Mouse (Mus musculus) neural tube, embryonic 13.5 days (tissue): ENCODE results near the gene Wdr62. TPM values are rescaled to one million over a fixed set of nuclear protein-coding genes. Genes with fewer than 3 reads are reported as not detected.
A peak's percentile ranks its signal among the peaks of the same experiment; 100 is the strongest.

Experiments used
- ATAC-seq: fragments of 200-750 bp; cut with Nextera tagmentation; 2 replicates; pipeline ENCODE4 v1.8.0; 2017; ENCODE audit warnings: low read depth, mild to moderate bottlenecking, moderate TSS enrichment, moderate library complexity
- H3K27ac ChIP-seq: fragments of 300-500 bp; sonication (generic); replicated peaks from 2 replicates; pipeline ENCODE4 v1.5.1; 2015; ENCODE audit warnings: moderate library complexity, mild to moderate bottlenecking, inconsistent platforms
- H3K27me3 ChIP-seq: fragments of 300-500 bp; sonication (generic); 2 replicates; pipeline ENCODE4 v1.6.1; 2015; ENCODE audit warnings: mild to moderate bottlenecking, inconsistent platforms
- H3K36me3 ChIP-seq: fragments of 300-500 bp; sonication (generic); 2 replicates; pipeline ENCODE4 v1.6.1; 2015; ENCODE audit warnings: mild to moderate bottlenecking, inconsistent platforms
- H3K4me1 ChIP-seq: fragments of 300-500 bp; sonication (generic); replicated peaks from 2 replicates; pipeline ENCODE4 v1.6.1; 2015; ENCODE audit warnings: inconsistent platforms
- H3K4me2 ChIP-seq: fragments of 300-500 bp; sonication (generic); 2 replicates; pipeline ENCODE4 v1.6.1; 2015; ENCODE audit warnings: inconsistent platforms, mild to moderate bottlenecking, moderate library complexity
- H3K4me3 ChIP-seq: fragments of 300-500 bp; sonication (generic); 2 replicates; pipeline ENCODE4 v1.5.1; 2015; ENCODE audit warnings: mild to moderate bottlenecking, inconsistent platforms
- H3K9ac ChIP-seq: fragments of 300-500 bp; sonication (generic); 2 replicates; pipeline ENCODE4 v1.6.1; 2015; ENCODE audit warnings: moderate library complexity, mild to moderate bottlenecking, inconsistent platforms
- H3K9me3 ChIP-seq: fragments of 300-500 bp; sonication (generic); 2 replicates; pipeline ENCODE4 v1.6.1; 2016; ENCODE audit warnings: inconsistent platforms
- WGBS: fragments of 180-500 bp; shearing (Covaris S2); methylation state at CpG from one replicate; pipeline ENCODE4 v1.1.7; 2015; 5-methylcytosine and 5-hydroxymethylcytosine counted together
- polyA plus RNA-seq: library from polyadenylated mRNA; unstranded; fragments of >200 nt; fragmentation: Nextera tagmentation; extraction: Ambion mirVana; gene quantifications from 2 replicates; pipeline ENCODE4 v1.2.1, GENCODE M21; 2015

Wdr62 gene
- polyA plus RNA-seq, 1 experiment from 2014 or later, result 4.0 TPM

- H3K9me3 ChIP-seq, result no peaks in the 10 kb centered on the region
- no peak overlapping the region for H3K4me2 ChIP-seq
- no peak for ATAC-seq
- no peak overlapping the region for H3K27ac ChIP-seq
- H3K4me3 ChIP-seq, result no peak overlapping the region
- H3K9ac ChIP-seq, result no peak overlapping the region
- H3K4me1 ChIP-seq, result peaks cover 23% of the 10 kb centered on the region
- H3K36me3 ChIP-seq, result peaks cover 25% of the 10 kb centered on the region
- WGBS, result 90% methylated on average over 8 of the region's 8 CpGs
- no peaks in the 10 kb centered on the region for H3K27me3 ChIP-seq
Measured at GRCm38 (mm10) chr7:30235091-30235490, 45.1 kb downstream of the Wdr62 start.

DNA sequence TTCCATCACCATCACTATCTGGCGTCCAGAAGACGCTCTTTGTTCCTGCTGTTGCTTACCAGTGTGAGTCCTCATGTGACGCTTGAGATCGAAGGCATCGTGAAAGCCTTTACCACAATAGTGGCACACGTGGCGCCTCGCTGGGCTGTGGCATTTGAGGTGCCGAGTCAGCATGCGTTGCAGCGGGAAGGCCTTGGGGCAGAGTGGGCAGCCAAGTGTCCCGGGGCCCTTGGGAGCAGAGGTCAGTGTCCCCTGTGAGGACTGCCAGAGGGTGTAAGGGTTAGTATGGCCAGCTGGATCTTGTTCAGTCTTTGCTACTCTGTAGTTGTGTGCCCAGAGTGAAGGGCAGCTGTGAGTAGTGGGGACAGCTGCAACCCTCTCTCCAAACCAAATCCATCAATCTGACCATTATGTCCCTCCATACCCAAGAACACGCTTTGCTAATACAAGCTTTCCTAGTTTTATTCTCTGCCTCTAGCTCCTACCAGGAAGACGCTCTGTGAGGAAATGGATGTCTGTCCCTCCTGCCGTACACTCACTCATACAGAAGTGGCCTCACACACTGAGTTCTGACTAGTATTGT lies 45.9 kb downstream of the Wdr62 start:
- no peak for ATAC-seq
- H3K4me2 ChIP-seq, result no peak overlapping the region
- H3K9me3 ChIP-seq, result no peaks in the 10 kb centered on the region
- H3K9ac ChIP-seq, result no peak overlapping the region
- 94% methylated on average over 15 of the region's 15 CpGs for WGBS
- peaks cover 23% of the 10 kb centered on the region for H3K4me1 ChIP-seq
- no peak overlapping the region for H3K27ac ChIP-seq
- H3K4me3 ChIP-seq, result no peak overlapping the region
- no peaks in the 10 kb centered on the region for H3K27me3 ChIP-seq
- peaks cover 30% of the 10 kb centered on the region for H3K36me3 ChIP-seq

DNA sequence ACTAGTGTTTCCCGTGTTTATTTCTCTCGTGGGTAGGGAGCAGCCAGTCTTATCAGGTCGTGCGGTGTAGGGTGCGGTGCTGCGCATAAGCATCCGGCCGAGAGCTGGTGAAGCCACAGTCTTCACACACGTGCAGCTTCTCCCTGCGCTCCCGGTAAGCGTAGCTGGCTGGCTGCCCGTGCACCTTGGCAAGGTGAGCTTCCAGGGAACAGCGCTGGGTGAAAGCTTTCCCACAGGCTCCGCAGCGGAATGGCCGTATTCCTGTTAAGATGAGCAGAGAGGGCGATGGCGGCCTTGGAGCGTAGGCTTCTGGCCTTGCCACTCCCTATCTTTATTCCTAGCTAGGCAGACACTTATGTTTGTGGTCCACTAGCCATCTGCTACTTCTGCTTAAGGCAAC lies 46.8 kb downstream of the Wdr62 start:
- no peaks in the 10 kb centered on the region for H3K9me3 ChIP-seq
- no peak for ATAC-seq
- H3K4me3 ChIP-seq, result peak overlapping the region; percentile 70
- H3K4me1 ChIP-seq, result peaks cover 23% of the 10 kb centered on the region
- H3K36me3 ChIP-seq, result peaks cover 37% of the 10 kb centered on the region
- H3K27ac ChIP-seq, result no peak overlapping the region
- H3K9ac ChIP-seq, result peak overlapping the region; percentile 80; the same call in 1 of the 2 replicates
- WGBS, result 90% methylated on average over 20 of the region's 20 CpGs
- H3K4me2 ChIP-seq, result peak overlapping the region; percentile 72
- no peaks in the 10 kb centered on the region for H3K27me3 ChIP-seq

- Histone ChIP-seq H3K4me2 (peak overlapping the region; percentile 72), H3K27ac (peak overlapping the region; percentile 97), H3K9ac (peak overlapping the region; percentile 80), H3K9me3 (no peaks in the 10 kb centered on the region), H3K27me3 (no peaks in the 10 kb centered on the region), H3K4me3 (peak overlapping the region; percentile 70), H3K36me3 (peaks cover 44% of the 10 kb centered on the region), H3K4me1 (peaks cover 23% of the 10 kb centered on the region)
- 6% methylated on average over 24 of the region's 24 CpGs for WGBS
- peak; percentile 13 for ATAC-seq
Measured at GRCm38 (mm10) chr7:30232631-30233148, 47.5 kb downstream of the Wdr62 start.

GRCm38 (mm10) chr7:30231669-30232454 lies 48.4 kb downstream of the Wdr62 start, which contains the start of the genes Polr2i and Tbcb:
Gene Polr2i (plus strand): TSS chr7:30231948.
Gene Tbcb (minus strand): TSS chr7:30232272.
- H3K4me3 ChIP-seq, result peak within 1 kb of the TSS; percentile 70
- H3K36me3 ChIP-seq, result peaks cover 52% of the 10 kb centered on the region
- peak within 1 kb of the TSS; percentile 72 for H3K4me2 ChIP-seq
- peaks cover 23% of the 10 kb centered on the region for H3K4me1 ChIP-seq
- peak within 1 kb of the TSS; percentile 80 for H3K9ac ChIP-seq
- ATAC-seq, result peak; percentile 94
- no peaks in the 10 kb centered on the region for H3K27me3 ChIP-seq
- whole genome bisulfite sequencing, result under 1% methylated on average over 67 of the region's 67 CpGs
- H3K9me3 ChIP-seq, result no peaks in the 10 kb centered on the region
- peak within 1 kb of the TSS; percentile 97 for H3K27ac ChIP-seq

- H3K27me3 ChIP-seq, result no peaks in the 10 kb centered on the region
- H3K4me3 ChIP-seq, result peak overlapping the region; percentile 70
- peaks cover 58% of the 10 kb centered on the region for H3K36me3 ChIP-seq
- peaks cover 23% of the 10 kb centered on the region for H3K4me1 ChIP-seq
- H3K27ac ChIP-seq, result peak overlapping the region; percentile 97
- ATAC-seq, result peak; percentile 44; the same call in 1 of the 2 replicates
- peak overlapping the region; percentile 80 for H3K9ac ChIP-seq
- H3K4me2 ChIP-seq, result peak overlapping the region; percentile 71
- no peaks in the 10 kb centered on the region for H3K9me3 ChIP-seq
- 0% methylated on average over 16 of the region's 16 CpGs for WGBS
Measured at GRCm38 (mm10) chr7:30231328-30231668, 48.9 kb downstream of the Wdr62 start.

GRCm38 (mm10) chr7:30224206-30224605 lies 56.0 kb downstream of the Wdr62 start:
- Histone ChIP-seq H3K4me3 (no peak overlapping the region), H3K27me3 (no peaks in the 10 kb centered on the region), H3K9ac (no peak overlapping the region), H3K4me1 (peaks cover 9% of the 10 kb centered on the region), H3K27ac (no peak overlapping the region), H3K4me2 (no peak overlapping the region), H3K36me3 (peaks cover 66% of the 10 kb centered on the region), H3K9me3 (no peaks in the 10 kb centered on the region)
- ATAC-seq, result no peak
- WGBS, result 94% methylated on average over 12 of the region's 12 CpGs

- WGBS, result 95% methylated on average over 5 of the region's 5 CpGs
- Histone ChIP-seq H3K4me1 (peaks cover 12% of the 10 kb centered on the region), H3K4me3 (no peak overlapping the region), H3K4me2 (no peak overlapping the region), H3K9ac (no peak overlapping the region), H3K36me3 (peaks cover 48% of the 10 kb centered on the region), H3K27ac (no peak overlapping the region), H3K9me3 (no peaks in the 10 kb centered on the region), H3K27me3 (no peaks in the 10 kb centered on the region)
- ATAC-seq, result no peak
Measured at GRCm38 (mm10) chr7:30222205-30222604, 58.0 kb downstream of the Wdr62 start.

DNA sequence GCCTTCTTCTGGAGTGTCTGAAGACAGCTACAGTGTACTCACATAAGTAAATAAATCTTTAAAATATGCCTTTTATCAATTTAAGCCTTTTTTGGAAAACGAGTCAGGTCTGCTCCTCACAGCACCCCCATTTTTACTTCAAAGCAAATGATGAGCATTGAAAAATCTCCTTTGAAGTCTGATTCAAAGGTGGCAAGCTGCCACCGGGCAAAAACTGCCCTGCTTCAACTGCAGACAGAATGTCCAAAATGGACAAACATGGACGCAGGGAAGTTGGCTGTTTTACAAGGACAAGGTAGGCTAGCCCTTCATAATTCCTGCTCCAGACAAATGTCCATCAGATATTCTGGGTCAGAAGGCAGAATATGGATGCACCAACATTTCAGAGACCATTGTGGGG lies 58.8 kb downstream of the Wdr62 start:
- 87% methylated on average over 3 of the region's 3 CpGs for WGBS
- ATAC-seq, result no peak
- no peak overlapping the region for H3K4me2 ChIP-seq
- H3K27me3 ChIP-seq, result no peaks in the 10 kb centered on the region
- H3K27ac ChIP-seq, result no peak overlapping the region
- H3K4me1 ChIP-seq, result peaks cover 15% of the 10 kb centered on the region
- peaks cover 41% of the 10 kb centered on the region for H3K36me3 ChIP-seq
- no peak overlapping the region for H3K4me3 ChIP-seq
- no peaks in the 10 kb centered on the region for H3K9me3 ChIP-seq
- no peak overlapping the region for H3K9ac ChIP-seq

GRCm38 (mm10) chr7:30220008-30220356 lies 60.2 kb downstream of the Wdr62 start:
- H3K27me3 ChIP-seq, result no peaks in the 10 kb centered on the region
- peaks cover 27% of the 10 kb centered on the region for H3K36me3 ChIP-seq
- peak overlapping the region; percentile 43 for H3K4me3 ChIP-seq
- H3K4me1 ChIP-seq, result peaks cover 17% of the 10 kb centered on the region
- peak overlapping the region; percentile 86 for H3K4me2 ChIP-seq
- H3K27ac ChIP-seq, result no peak overlapping the region
- H3K9me3 ChIP-seq, result no peaks in the 10 kb centered on the region
- 21% methylated on average over 11 of the region's 11 CpGs for WGBS
- ATAC-seq, result no peak
- H3K9ac ChIP-seq, result peak overlapping the region; percentile 73

DNA sequence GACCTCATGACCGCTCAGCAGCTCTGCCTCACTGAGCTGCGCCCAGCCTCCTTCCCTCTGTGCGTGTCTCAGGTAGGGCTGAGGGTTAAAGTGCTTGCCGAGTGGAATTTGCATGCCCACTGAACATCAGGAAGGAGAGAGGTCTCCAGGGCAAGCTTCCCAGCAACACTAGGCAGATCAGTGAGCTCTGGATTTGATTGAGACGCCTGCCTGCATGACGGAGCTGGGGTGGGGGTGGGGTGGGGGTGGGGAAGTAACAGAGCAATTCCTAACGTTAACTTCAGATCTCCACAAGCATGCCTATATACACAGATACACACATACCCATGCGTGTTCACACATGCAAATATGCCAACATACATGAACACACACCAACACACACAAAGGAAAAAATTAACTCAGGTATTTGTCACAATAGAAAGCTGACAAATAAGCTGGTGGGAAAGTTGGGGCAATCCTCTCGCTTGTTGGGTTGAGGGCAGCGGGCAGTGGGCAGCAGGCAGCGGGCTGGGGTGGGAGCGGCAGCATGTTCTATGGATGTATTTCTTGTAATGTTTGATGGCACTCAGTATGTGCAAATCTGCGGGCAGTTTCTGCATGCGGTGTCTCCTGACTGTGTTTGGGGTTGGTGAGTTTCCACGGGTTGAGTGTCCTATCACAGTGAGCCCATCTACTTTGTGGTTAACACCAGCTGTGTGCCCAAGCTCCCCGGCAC lies 60.8 kb downstream of the Wdr62 start:
- 5% methylated on average over 16 of the region's 16 CpGs for WGBS
- Histone ChIP-seq H3K4me2 (peak overlapping the region; percentile 86), H3K4me1 (peaks cover 17% of the 10 kb centered on the region), H3K27me3 (no peaks in the 10 kb centered on the region), H3K9me3 (no peaks in the 10 kb centered on the region), H3K4me3 (peak overlapping the region; percentile 43), H3K27ac (peak overlapping the region; percentile 47), H3K9ac (peak overlapping the region; percentile 73), H3K36me3 (peaks cover 22% of the 10 kb centered on the region)
- peak; percentile 69 for ATAC-seq

GRCm38 (mm10) chr7:30217277-30217676 lies 62.9 kb downstream of the Wdr62 start:
- H3K36me3 ChIP-seq, result peaks cover 2% of the 10 kb centered on the region; the same call in 1 of the 2 replicates
- H3K9ac ChIP-seq, result no peak overlapping the region
- H3K4me3 ChIP-seq, result no peak overlapping the region
- no peak overlapping the region for H3K27ac ChIP-seq
- WGBS, result 92% methylated on average over 2 of the region's 2 CpGs
- H3K9me3 ChIP-seq, result no peaks in the 10 kb centered on the region
- no peak overlapping the region for H3K4me2 ChIP-seq
- ATAC-seq, result peak; percentile 35; the same call in 1 of the 2 replicates
- peaks cover 17% of the 10 kb centered on the region for H3K4me1 ChIP-seq
- no peaks in the 10 kb centered on the region for H3K27me3 ChIP-seq
